Mouse (Mus musculus): ENCODE measurements around the gene 1700029P11Rik. TPM values are rescaled to one million over a fixed set of nuclear protein-coding genes. Genes with fewer than 3 reads are reported as not detected.
A peak's percentile ranks its signal among the peaks of the same experiment; 100 is the strongest.

The 1700029P11Rik gene
- total RNA-seq (2021): not detected

GRCm38 (mm10) chr15:81980321-81980720, at the start of gene 1700029P11Rik:
TSS of gene 1700029P11Rik (plus strand) at chr15:81980540.
- DNase-seq (ENCODE audit: low spot score in 2 of 2): no peak
- intact Hi-C loops (cut with DNase I): no loop called here

GRCm38 (mm10) chr15:81932951-81933470, 47.3 kb upstream of the 1700029P11Rik start:
- peak; percentile 78 to 93 for DNase-seq (ENCODE audit: low spot score in 2 of 2)
- intact Hi-C loops (cut with DNase I): no loop called here

GRCm38 (mm10) chr15:81933986-81934385, 46.4 kb upstream of the 1700029P11Rik start:
- intact Hi-C loops (cut with DNase I): no loop called here

DNA sequence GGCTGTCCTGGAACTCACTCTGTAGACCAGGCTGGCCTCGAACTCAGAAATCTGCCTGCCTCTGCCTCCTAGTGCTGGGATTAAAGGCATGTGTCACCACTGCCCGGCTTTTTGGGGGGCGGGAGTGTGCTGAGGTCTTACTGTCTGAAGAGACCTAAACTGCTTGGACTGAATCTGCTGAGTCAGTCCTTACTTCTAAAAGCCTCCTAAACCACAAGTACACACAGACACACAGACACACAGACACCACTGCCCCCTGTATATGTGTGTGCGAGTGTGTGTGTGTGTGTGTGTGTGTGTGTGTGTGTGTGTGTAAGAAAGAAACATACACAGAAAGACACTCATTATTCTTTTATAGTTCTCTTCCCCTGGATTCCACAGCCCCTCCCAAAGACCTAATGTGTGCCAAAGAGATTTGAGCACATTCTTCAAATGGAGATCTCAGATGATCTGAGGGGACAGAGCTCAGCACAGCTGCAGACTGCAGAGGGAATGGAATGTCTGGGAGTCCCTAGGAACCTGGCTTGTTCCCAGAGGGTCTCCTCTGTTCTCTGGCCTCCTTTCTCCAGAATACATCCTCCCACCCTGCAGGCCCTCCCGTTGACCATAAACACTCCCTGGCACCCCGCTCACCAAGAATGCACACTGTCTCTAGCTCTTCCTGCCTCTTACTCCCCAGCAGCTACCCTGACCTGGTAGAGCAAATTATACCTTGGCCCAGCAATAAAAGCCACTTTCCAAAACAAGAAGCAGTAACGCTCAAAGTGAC, 44.3 kb upstream of the 1700029P11Rik start:
- intact Hi-C loops (cut with DNase I): no loop called here
- DNase-seq (ENCODE audit: low spot score in 2 of 2): no peak

More at GRCm38 (mm10) chr15:81933986-81934385, 46.4 kb upstream of the 1700029P11Rik start:
- DNase-seq (ENCODE audit: low spot score in 2 of 2): no peak

- peak; percentile 69 to 79 for DNase-seq (ENCODE audit: low spot score in 2 of 2)
- intact Hi-C loops (cut with DNase I): no loop called here
Observed at GRCm38 (mm10) chr15:81936679-81937078, 43.7 kb upstream of the 1700029P11Rik start, which contains the start of gene Csdc2. TSS of gene Csdc2 (plus strand) at chr15:81936759.

- peak; percentile 71 to 88 for DNase-seq (ENCODE audit: low spot score in 2 of 2)
- intact Hi-C loops (cut with DNase I): no loop called here
Observed at GRCm38 (mm10) chr15:81937098-81937972, 43.0 kb upstream of the 1700029P11Rik start.

GRCm38 (mm10) chr15:81938246-81938645, 42.1 kb upstream of the 1700029P11Rik start:
- intact Hi-C loops (cut with DNase I): loop anchor here (2.0 kb wide), 1 partner anchor 51 kb away; no protein-coding TSS in a partner anchor
- DNase-seq (ENCODE audit: low spot score in 2 of 2): peak in 1 of 2 experiments; percentile 65

DNA sequence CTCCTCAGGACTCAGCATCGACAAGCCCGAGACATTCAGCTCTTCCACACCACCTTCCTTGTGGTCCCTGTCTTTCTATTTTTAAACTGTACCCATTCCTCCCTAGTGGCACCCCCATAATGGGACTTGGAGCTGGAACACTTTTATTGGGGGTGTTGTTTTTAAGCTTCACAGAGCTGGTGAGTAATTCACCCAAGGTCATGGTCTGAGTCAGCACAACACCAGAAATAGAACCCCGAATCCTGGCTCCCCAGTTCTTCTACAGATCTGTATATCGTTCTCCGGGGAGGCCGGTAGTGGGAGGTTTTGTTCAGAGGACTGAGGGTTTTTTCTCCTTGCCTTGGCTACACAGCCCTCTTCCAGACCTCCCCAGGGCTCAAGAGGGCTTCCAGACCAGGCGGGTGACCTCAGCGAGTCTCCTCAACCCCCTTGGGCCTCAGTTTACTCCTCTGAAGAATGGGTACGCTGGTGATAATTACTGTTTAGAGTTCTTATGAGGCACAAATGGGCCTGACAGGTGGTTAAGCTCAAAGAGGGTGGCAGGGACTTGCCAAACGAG, 41.1 kb upstream of the 1700029P11Rik start:
- DNase-seq (ENCODE audit: low spot score in 2 of 2): no peak
- intact Hi-C loops (cut with DNase I): loop anchor here (2.0 kb wide), 1 partner anchor 50 kb away; no protein-coding TSS in a partner anchor

DNA sequence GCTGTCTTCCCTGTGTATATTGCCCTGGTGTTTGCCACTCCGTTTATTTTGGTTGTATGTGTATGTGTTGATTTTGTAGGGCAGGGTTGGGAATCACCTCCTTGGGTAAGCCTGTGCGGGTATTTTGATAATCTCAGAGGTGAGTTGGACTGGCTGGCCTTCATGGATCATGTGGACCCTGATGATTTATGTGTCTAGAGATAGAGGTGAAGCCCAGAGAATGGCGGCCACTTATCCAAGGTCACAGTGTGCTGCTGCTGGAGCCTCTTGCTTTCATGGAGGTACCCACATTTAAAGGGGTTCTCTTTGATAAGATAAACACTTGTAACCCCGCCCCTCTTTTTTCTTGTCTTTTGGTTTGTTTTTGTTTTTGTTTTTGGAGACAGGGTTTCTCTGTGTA, 40.6 kb upstream of the 1700029P11Rik start:
- no peak for DNase-seq (ENCODE audit: low spot score in 2 of 2)
- intact Hi-C loops (cut with DNase I): loop anchor here (2.0 kb wide), 2 partner anchors 17 to 49 kb away; no protein-coding TSS in a partner anchor

GRCm38 (mm10) chr15:81940219-81940618, 40.1 kb upstream of the 1700029P11Rik start:
- DNase-seq (ENCODE audit: low spot score in 2 of 2): no peak
- intact Hi-C loops (cut with DNase I): loop anchor here (2.0 kb wide), 1 partner anchor 17 kb away; no protein-coding TSS in a partner anchor

DNA sequence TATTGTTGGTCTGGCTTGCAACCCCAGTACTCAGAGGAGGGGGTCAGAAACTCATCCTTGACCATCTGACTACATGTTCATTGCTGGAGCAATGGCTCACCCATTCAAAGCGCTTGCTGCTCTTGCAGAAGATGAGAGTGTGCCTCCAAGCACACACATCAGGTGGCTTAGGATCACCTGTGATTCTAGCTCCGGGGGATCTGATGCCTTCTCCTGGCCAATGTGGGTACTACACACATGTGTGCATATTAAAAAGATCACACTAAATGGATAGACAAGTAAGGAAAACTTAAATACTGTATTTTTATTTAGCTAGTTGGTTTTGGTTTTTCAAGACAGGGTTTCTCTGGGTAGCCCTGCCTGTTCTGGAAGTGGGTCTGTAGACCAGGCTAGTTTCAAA, 39.3 kb upstream of the 1700029P11Rik start:
- no peak for DNase-seq (ENCODE audit: low spot score in 2 of 2)
- intact Hi-C loops (cut with DNase I): loop anchor here (2.0 kb wide), 1 partner anchor 16 kb away; no protein-coding TSS in a partner anchor

GRCm38 (mm10) chr15:81943176-81943749, 37.1 kb upstream of the 1700029P11Rik start:
- DNase-seq (ENCODE audit: low spot score in 2 of 2): no peak
- intact Hi-C loops (cut with DNase I): no loop called here

DNA sequence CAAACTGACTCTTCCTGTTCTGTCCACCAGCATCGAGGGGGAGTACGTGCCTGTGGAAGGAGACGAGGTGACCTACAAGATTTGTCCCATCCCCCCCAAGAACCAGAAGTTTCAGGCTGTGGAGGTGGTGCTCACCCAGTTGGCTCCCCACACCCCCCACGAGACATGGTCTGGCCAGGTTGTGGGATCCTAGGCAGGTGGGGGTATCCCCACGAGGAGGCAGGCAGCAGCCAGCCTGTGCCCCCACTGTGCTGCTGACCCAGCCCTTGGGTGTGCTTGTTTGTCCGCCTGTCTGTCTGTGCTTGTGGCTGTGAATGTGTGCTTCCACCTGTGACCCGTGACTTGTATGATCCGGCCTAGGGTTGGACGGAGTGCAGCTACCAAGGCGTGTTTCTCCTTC, 31.3 kb upstream of the 1700029P11Rik start:
- no peak for DNase-seq (ENCODE audit: low spot score in 2 of 2)
- intact Hi-C loops (cut with DNase I): no loop called here

GRCm38 (mm10) chr15:81949476-81950131, 30.7 kb upstream of the 1700029P11Rik start:
- DNase-seq (ENCODE audit: low spot score in 2 of 2): no peak
- intact Hi-C loops (cut with DNase I): no loop called here

- DNase-seq (ENCODE audit: low spot score in 2 of 2): no peak
- intact Hi-C loops (cut with DNase I): no loop called here
Observed at GRCm38 (mm10) chr15:81950716-81951115, 29.6 kb upstream of the 1700029P11Rik start.

DNA sequence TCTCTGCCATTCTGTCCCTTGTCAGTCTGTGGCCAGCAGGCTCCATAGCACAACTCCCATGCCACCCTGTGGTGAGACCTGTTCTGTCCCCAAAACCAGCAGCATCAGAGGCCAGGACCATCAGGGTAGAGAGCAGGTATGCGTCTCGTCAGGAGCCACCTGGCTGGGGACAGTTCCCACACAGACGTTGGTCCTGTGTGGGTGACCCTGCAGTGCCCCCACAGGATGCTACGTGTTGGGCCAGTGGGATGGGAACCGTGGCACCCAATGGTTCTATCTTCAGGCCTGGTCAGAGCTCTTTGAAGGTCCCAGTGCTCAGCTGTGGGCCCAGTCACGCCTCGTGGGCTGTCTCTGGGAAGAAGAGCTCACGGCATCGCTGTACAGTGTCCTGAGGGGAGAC, 29.2 kb upstream of the 1700029P11Rik start:
- DNase-seq (ENCODE audit: low spot score in 2 of 2): no peak
- intact Hi-C loops (cut with DNase I): no loop called here

- intact Hi-C loops (cut with DNase I): no loop called here
- DNase-seq (ENCODE audit: low spot score in 2 of 2): no peak
Observed at GRCm38 (mm10) chr15:81952310-81952709, 28.0 kb upstream of the 1700029P11Rik start.

- intact Hi-C loops (cut with DNase I): no loop called here
- no peak for DNase-seq (ENCODE audit: low spot score in 2 of 2)
Observed at GRCm38 (mm10) chr15:81954151-81954583, 26.2 kb upstream of the 1700029P11Rik start.

- intact Hi-C loops (cut with DNase I): no loop called here
- DNase-seq (ENCODE audit: low spot score in 2 of 2): no peak
Observed at GRCm38 (mm10) chr15:81954716-81955115, 25.6 kb upstream of the 1700029P11Rik start.

Data from left cerebral cortex, postnatal 25 days (tissue).